Mouse (Mus musculus) myocyte (in vitro differentiated cells): ENCODE results near the gene Fut1. TPM values are rescaled to one million over a fixed set of nuclear protein-coding genes. Genes with fewer than 3 reads are reported as not detected.

ENCODE experiments used
- H3K27me3 ChIP-seq: one replicate; pipeline ENCODE4 v1.6.1; 2011; ENCODE audit not compliant: control insufficient read depth, insufficient read depth, insufficient read length
- H3K36me3 ChIP-seq: one replicate; pipeline ENCODE4 v1.6.1; 2011; ENCODE audit not compliant: control insufficient read depth, insufficient read depth
- H3K4me2 ChIP-seq: one replicate; pipeline ENCODE4 v1.6.1; 2011; ENCODE audit warnings: low read depth, control low read depth
- H3K4me3 ChIP-seq: one replicate; pipeline ENCODE4 v1.5.1; 2011; ENCODE audit warnings: mild to moderate bottlenecking, control low read depth, moderate library complexity
- H3K79me2 ChIP-seq: one replicate; pipeline ENCODE4 v1.6.1; 2011; ENCODE audit not compliant: control insufficient read depth, insufficient read depth
- H3ac ChIP-seq: one replicate; pipeline ENCODE4 v1.6.1; 2011; ENCODE audit not compliant: control insufficient read depth, insufficient read length
- CEBPB ChIP-seq: IDR thresholded peaks from 2 replicates; pipeline ENCODE4 v1.6.1; 2011; ENCODE audit warnings: mild to moderate bottlenecking, moderate library complexity; ENCODE audit not compliant: poor library complexity, insufficient read depth, severe bottlenecking
- E2F4 ChIP-seq: IDR thresholded peaks from one replicate; pipeline ENCODE4 v1.6.1; 2011; ENCODE audit warnings: mild to moderate bottlenecking, control low read depth, moderate library complexity; ENCODE audit not compliant: insufficient read depth
- MAX ChIP-seq: IDR thresholded peaks from one replicate; pipeline ENCODE4 v1.6.1; 2011; ENCODE audit warnings: low read depth, mild to moderate bottlenecking, control low read depth
- MYOD1 ChIP-seq, 3 experiments: IDR thresholded peaks; one replicate each; pipeline ENCODE4 v1.6.1; 2011; ENCODE audit warnings: control low read depth in 2 of 3, low read depth in 2 of 3, mild to moderate bottlenecking in 2 of 3, moderate library complexity in 1 of 3; ENCODE audit not compliant: insufficient read length in 2 of 3, control insufficient read depth in 1 of 3
- MYOG ChIP-seq, 3 experiments: IDR thresholded peaks; one replicate each; pipeline ENCODE4 v1.6.1; 2011; ENCODE audit warnings: control low read depth in 2 of 3, low read depth in 2 of 3, mild to moderate bottlenecking in 2 of 3; ENCODE audit not compliant: insufficient read length in 2 of 3, control insufficient read depth in 1 of 3, insufficient read depth in 1 of 3
- POLR2A ChIP-seq: IDR thresholded peaks from one replicate; pipeline ENCODE4 v1.6.1; 2011; ENCODE audit warnings: low read depth, mild to moderate bottlenecking, control low read depth, moderate library complexity; ENCODE audit not compliant: insufficient read length
- POLR2AphosphoS2 ChIP-seq: IDR thresholded peaks from one replicate; pipeline ENCODE4 v1.6.1; 2011; ENCODE audit warnings: low read depth, control low read depth; ENCODE audit not compliant: insufficient read length
- REST ChIP-seq: IDR thresholded peaks from one replicate; pipeline ENCODE4 v1.6.1; 2011; ENCODE audit warnings: mild to moderate bottlenecking, control low read depth, moderate library complexity; ENCODE audit not compliant: insufficient read depth, insufficient read length
- SRF ChIP-seq: IDR thresholded peaks from one replicate; pipeline ENCODE4 v1.6.1; 2011; ENCODE audit warnings: low read depth; ENCODE audit not compliant: control insufficient read depth, insufficient read length
- TCF12 ChIP-seq: IDR thresholded peaks from one replicate; pipeline ENCODE4 v1.6.1; 2011; ENCODE audit warnings: mild to moderate bottlenecking, control low read depth; ENCODE audit not compliant: poor library complexity, insufficient read depth, severe bottlenecking
- TCF3 ChIP-seq: IDR thresholded peaks from one replicate; pipeline ENCODE4 v1.6.1; 2011; ENCODE audit warnings: low read depth, control low read depth; ENCODE audit not compliant: insufficient read length
- USF1 ChIP-seq: IDR thresholded peaks from one replicate; pipeline ENCODE4 v1.6.1; 2011; ENCODE audit warnings: low read depth, mild to moderate bottlenecking, control low read depth, moderate library complexity
- polyA plus RNA-seq: library from polyadenylated mRNA; unstranded; fragments of >200 nt; fragmentation: generic; extraction: Trizol; gene quantifications from one replicate; pipeline ENCODE4 v1.2.1, GENCODE M21; 2012; ENCODE audit warnings: missing spikeins

Gene Fut1
- polyA plus RNA-seq, 1 experiment: 3.8 TPM

DNA sequence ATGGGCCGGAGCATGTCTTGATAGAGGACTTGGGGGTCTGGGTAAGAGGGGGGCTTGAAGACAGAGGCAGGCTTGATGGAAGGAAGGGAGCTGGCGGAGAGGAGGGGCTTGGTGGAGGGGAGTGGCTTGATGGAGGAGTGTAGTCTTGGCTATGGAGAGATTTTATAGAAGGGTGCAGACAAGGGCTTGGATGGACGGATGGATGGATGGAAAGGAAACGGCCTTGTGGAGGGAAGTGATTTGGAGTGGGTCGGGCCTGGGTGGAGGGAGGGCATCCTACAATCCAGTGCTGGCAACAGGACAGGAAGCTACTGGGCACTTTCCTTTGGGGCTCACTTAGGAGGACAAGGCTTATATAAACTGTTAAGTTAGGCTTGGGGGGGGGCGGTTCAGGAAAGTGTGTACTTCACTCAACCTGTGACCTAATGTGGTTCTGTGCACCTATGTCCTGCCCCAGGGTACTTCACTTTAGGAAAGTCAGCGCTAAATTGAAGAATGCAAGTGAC, 9.5 kb downstream of the Fut1 start:
- Histone ChIP-seq H3K4me2 (no peak overlapping the region), H3K79me2 (no peaks in the 10 kb centered on the region), H3K27me3 (no peaks in the 10 kb centered on the region), H3K36me3 (no peaks in the 10 kb centered on the region), H3ac (no peak overlapping the region), H3K4me3 (no peak overlapping the region)
- no peak for TF ChIP-seq POLR2A

DNA sequence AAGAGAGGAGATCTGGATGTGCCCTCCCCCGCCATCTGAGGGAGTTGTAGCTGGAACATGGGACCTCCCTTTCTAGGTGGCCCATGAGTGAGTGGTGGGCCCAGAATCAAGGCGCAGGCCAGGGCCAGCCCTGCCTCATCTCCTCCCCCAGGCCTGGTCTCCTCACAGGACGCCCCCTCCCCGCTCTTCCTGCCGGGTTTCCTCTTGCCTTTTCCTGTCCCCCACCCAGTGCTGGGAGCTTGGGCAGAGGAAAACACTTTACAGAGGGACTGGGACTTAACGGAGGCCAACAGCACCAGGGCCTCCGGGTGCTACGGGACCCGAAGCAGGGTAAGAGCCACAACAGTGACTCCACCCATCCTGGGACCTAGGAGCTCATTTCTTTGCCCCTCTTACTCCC, 10.2 kb downstream of the Fut1 start, which contains the start of gene Rasip1:
Gene Rasip1 (plus strand): TSS at position 228 of the 400 bp plus-strand sequence.
- no peaks in the 10 kb centered on the region for H3K36me3 ChIP-seq
- no peak within 1 kb of the TSS for H3K4me2 ChIP-seq
- H3K27me3 ChIP-seq: no peaks in the 10 kb centered on the region
- no peak for TF ChIP-seq E2F4
- TF ChIP-seq SRF: no peak
- no peak for TF ChIP-seq REST
- no peak for TF ChIP-seq POLR2A
- TF ChIP-seq MYOG (IDR thresholded peaks at IDR 0.05; ENCODE audit: control insufficient read depth in 1 of 3, insufficient read depth in 1 of 3, insufficient read length in 2 of 3, low read depth in 2 of 3): no peak
- no peak for TF ChIP-seq USF1
- TF ChIP-seq MAX: no peak
- TF ChIP-seq POLR2AphosphoS2: no peak
- no peaks in the 10 kb centered on the region for H3K79me2 ChIP-seq
- no peak within 1 kb of the TSS for H3ac ChIP-seq
- H3K4me3 ChIP-seq: no peak within 1 kb of the TSS

DNA sequence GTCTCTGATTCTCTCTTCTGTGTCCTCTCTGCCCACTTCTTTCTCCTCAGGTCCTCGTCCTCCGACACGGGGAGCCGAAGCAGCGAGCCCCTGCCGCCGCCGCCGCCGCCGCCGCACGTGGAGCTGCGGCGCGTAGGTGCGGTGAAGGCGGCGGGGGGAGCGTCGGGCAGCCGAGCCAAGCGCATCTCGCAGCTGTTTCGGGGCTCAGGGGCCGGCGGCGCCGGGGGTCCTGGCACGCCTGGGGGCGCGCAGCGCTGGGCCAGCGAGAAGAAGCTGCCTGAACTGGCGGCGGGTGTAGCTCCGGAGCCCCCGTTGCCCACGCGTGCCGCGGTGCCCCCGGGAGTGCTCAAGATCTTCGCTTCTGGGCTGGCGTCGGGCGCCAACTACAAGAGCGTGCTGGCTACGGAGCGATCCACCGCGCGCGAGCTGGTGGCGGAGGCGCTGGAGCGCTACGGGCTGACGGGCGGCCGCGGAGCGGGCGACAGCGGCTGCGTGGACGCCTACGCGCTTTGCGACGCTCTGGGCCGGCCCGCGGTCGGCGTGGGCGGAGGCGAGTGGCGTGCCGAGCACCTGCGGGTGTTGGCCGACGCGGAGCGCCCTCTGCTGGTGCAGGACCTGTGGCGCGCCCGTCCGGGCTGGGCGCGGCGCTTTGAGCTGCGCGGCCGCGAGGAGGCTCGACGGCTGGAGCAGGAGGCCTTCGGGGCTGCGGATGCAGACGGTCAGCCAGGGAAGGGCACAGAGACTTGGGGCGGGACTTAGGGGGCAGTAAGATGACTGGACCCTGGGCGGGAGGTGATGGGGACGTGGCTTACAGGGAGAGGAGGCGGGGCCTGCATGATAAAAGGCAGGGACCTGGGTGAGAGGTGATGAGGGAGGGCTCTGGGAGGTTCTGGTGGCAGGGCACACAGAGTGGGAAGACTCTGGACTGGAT, 11.5 kb downstream of the Fut1 start:
- H3K79me2 ChIP-seq: no peaks in the 10 kb centered on the region
- H3ac ChIP-seq: no peak overlapping the region
- TF ChIP-seq MYOD1 (IDR thresholded peaks at IDR 0.05; ENCODE audit: control insufficient read depth in 1 of 3, insufficient read length in 2 of 3, low read depth in 2 of 3) (peak in 1 of 3 experiments; percentile 68), MYOG (IDR thresholded peaks at IDR 0.05; ENCODE audit: control insufficient read depth in 1 of 3, insufficient read depth in 1 of 3, insufficient read length in 2 of 3, low read depth in 2 of 3) (peak in 1 of 3 experiments; percentile 20), SRF (no peak), MAX (no peak), POLR2A (peak; percentile 48), USF1 (no peak), REST (no peak), POLR2AphosphoS2 (no peak), E2F4 (no peak), TCF3 (no peak), TCF12 (no peak)
- H3K27me3 ChIP-seq: no peaks in the 10 kb centered on the region
- H3K4me2 ChIP-seq: peak overlapping the region; percentile 24
- no peak overlapping the region for H3K4me3 ChIP-seq
- no peaks in the 10 kb centered on the region for H3K36me3 ChIP-seq

DNA sequence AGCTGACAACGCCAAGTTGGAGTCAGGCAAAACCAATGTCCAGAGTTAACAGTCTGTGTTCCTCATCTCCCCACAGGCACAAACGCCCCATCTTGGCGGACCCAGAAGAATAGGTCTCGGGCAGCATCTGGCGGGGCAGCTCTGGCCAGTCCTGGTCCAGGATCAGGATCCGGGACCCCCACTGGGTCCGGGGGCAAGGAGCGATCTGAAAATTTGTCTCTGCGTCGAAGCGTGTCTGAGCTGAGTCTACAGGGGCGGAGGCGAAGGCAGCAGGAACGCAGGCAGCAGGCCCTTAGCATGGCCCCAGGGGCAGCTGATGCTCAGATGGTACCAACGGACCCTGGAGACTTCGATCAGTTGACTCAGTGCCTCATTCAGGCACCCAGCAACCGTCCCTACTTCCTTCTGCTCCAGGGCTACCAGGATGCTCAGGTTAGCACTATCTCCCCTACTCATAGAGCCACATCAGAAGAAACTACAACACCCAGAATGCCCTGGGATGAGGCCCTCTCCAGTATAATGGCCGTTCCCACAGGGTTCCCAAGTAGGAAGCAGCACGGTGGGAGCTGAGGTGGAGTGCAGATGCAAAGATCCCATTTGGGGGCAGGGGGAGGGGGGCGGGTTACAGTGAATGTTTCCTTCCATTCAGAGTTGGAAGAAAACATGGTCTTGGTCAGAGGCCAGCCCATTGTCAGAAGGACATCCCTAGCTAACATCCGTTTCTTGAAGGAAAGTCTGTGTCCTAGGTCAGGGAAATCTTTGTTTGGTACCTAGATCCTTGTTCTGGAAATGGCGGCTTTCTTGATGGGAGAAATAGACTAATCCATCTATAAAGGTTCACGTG, 13.2 kb downstream of the Fut1 start:
- Histone ChIP-seq H3K79me2 (no peaks in the 10 kb centered on the region), H3K36me3 (no peaks in the 10 kb centered on the region), H3K4me3 (no peak overlapping the region), H3ac (no peak overlapping the region), H3K4me2 (no peak overlapping the region), H3K27me3 (no peaks in the 10 kb centered on the region)
- no peak for TF ChIP-seq REST
- TF ChIP-seq MAX: no peak
- no peak for TF ChIP-seq MYOG (IDR thresholded peaks at IDR 0.05; ENCODE audit: control insufficient read depth in 1 of 3, insufficient read depth in 1 of 3, insufficient read length in 2 of 3, low read depth in 2 of 3)
- TF ChIP-seq POLR2A: no peak
- TF ChIP-seq USF1: no peak

GRCm38 (mm10) chr7:45632499-45632898, 15.4 kb downstream of the Fut1 start:
- TF ChIP-seq REST: no peak
- no peak for TF ChIP-seq MAX
- TF ChIP-seq MYOD1 (IDR thresholded peaks at IDR 0.05; ENCODE audit: control insufficient read depth in 1 of 3, insufficient read length in 2 of 3, low read depth in 2 of 3): no peak
- TF ChIP-seq TCF3: no peak
- no peak for TF ChIP-seq POLR2AphosphoS2
- no peak for TF ChIP-seq E2F4
- TF ChIP-seq TCF12: no peak
- TF ChIP-seq CEBPB: no peak
- no peak for TF ChIP-seq USF1
- no peak for TF ChIP-seq SRF
- TF ChIP-seq POLR2A: no peak
- TF ChIP-seq MYOG (IDR thresholded peaks at IDR 0.05; ENCODE audit: control insufficient read depth in 1 of 3, insufficient read depth in 1 of 3, insufficient read length in 2 of 3, low read depth in 2 of 3): no peak
- Histone ChIP-seq H3K4me3 (no peak overlapping the region), H3K27me3 (no peaks in the 10 kb centered on the region), H3K4me2 (no peak overlapping the region), H3K79me2 (no peaks in the 10 kb centered on the region), H3K36me3 (no peaks in the 10 kb centered on the region), H3ac (no peak overlapping the region)
